Mouse (Mus musculus) G1E (cell line): ENCODE data around the gene Trim25. TPM values are rescaled to one million over a fixed set of nuclear protein-coding genes. Genes with fewer than 3 reads are reported as not detected.

Experiments
- ATAC-seq: 2 replicates; pipeline ENCODE4 v1.8.0; 2016; ENCODE audit warnings: mild to moderate bottlenecking; ENCODE audit not compliant: insufficient number of reproducible peaks, poor library complexity, low FRiP score, severe bottlenecking; ENCODE audit errors: extremely low read depth
- DNase-seq: peaks from one replicate; pipeline ENCODE4 v3.0.0; 2012; ENCODE audit warnings: low spot score
- H3K27me3 ChIP-seq: 2 replicates; pipeline ENCODE4 v1.6.1; 2012; ENCODE audit warnings: mild to moderate bottlenecking, low read length, inconsistent platforms; ENCODE audit not compliant: insufficient read depth
- H3K36me3 ChIP-seq: replicated peaks from 2 replicates; pipeline ENCODE3; 2012; ENCODE audit warnings: mild to moderate bottlenecking, inconsistent platforms
- H3K4me1 ChIP-seq: 2 replicates; pipeline ENCODE4 v1.6.1; 2012; ENCODE audit warnings: low read depth, low read length, inconsistent platforms, mixed read lengths; ENCODE audit not compliant: insufficient read depth
- H3K4me3 ChIP-seq: 2 replicates; pipeline ENCODE4 v1.5.1; 2012; ENCODE audit warnings: low read depth, mild to moderate bottlenecking, inconsistent platforms, low read length, moderate library complexity, mixed read lengths
- H3K9me3 ChIP-seq: replicated peaks from 2 replicates; pipeline ENCODE4 v1.6.1; 2012; ENCODE audit warnings: inconsistent platforms
- CTCF ChIP-seq: IDR thresholded peaks from 2 replicates; pipeline ENCODE4 v1.5.1; 2012; ENCODE audit warnings: low read depth, low read length, inconsistent platforms, mixed read lengths
- GATA1 ChIP-seq: IDR thresholded peaks from 2 replicates; pipeline ENCODE4 v1.6.1; 2012; ENCODE audit warnings: borderline replicate concordance, low read length, inconsistent platforms, mixed read lengths
- GATA2 ChIP-seq: IDR thresholded peaks from 2 replicates; pipeline ENCODE4 v1.6.1; 2012; ENCODE audit warnings: low read depth, low read length, inconsistent platforms, borderline replicate concordance
- POLR2AphosphoS5 ChIP-seq: IDR thresholded peaks from 2 replicates; pipeline ENCODE4 v1.6.1; 2012; ENCODE audit warnings: low read depth, low read length, inconsistent platforms; ENCODE audit not compliant: insufficient replicate concordance
- TAL1 ChIP-seq: conservative IDR thresholded peaks from 2 replicates; pipeline ENCODE4 v1.6.1; 2012; ENCODE audit warnings: low read depth, low read length, inconsistent platforms, mixed read lengths
- polyA plus RNA-seq: library from polyadenylated mRNA; stranded (reverse); fragments of >175 nt; gene quantifications from 2 replicates; pipeline ENCODE4 v1.2.3, GENCODE M21; 2012
- total RNA-seq, 2 experiments: library from RNA; stranded (forward) in 1 of 2; stranded (reverse) in 1 of 2; fragments of 200-1000 nt in 1 of 2; fragments of >200 nt in 1 of 2; fragmentation: Nextera tagmentation in 1 of 2; gene quantifications; 2 replicates each; pipeline ENCODE4 v1.2.3; 2014 to 2017

Gene Trim25
- total and polyA plus RNA-seq, 3 experiments, result 36.4 to 75.4 (median 69.6) TPM

- TF ChIP-seq GATA1 (no peak), TAL1 (no peak), CTCF (no peak), POLR2AphosphoS5 (no peak), GATA2 (no peak)
- H3K4me1 ChIP-seq, result peaks cover 83% of the 10 kb centered on the region
- H3K4me3 ChIP-seq, result no peak overlapping the region
- H3K9me3 ChIP-seq, result no peaks in the 10 kb centered on the region
- H3K36me3 ChIP-seq, result peaks cover 68% of the 10 kb centered on the region
- ATAC-seq (no peak), DNase-seq (no peak)
- no peaks in the 10 kb centered on the region for H3K27me3 ChIP-seq
Observed at GRCm38 (mm10) chr11:89020681-89021305, 21.6 kb downstream of the Trim25 start.

DNA sequence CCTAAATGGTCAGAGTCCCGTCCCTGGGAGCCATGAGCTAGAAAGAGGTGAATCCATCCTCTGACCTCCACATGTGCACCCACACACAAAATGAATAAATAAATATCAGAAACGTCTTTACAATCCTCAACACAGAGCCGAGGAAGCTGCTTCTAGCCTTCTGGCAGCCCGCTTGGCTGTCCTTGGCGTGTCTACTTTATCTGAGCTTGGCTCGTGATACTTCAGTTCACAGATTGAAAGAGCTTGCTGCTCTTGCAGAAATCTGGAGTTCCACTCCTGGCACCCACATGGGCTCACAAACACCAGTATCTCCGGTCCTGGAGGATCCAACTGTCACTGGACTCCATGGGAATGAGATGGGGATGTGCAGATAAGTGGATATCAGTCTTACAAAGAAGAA, 22.5 kb downstream of the Trim25 start:
- Histone ChIP-seq H3K4me1 (peaks cover 80% of the 10 kb centered on the region), H3K9me3 (no peaks in the 10 kb centered on the region), H3K27me3 (no peaks in the 10 kb centered on the region), H3K36me3 (peaks cover 59% of the 10 kb centered on the region), H3K4me3 (no peak overlapping the region)
- DNase-seq, result no peak
- TF ChIP-seq GATA1 (no peak), GATA2 (no peak), CTCF (no peak), TAL1 (no peak), POLR2AphosphoS5 (no peak)
- no peak for ATAC-seq

- no peak for TF ChIP-seq TAL1
- no peak for TF ChIP-seq CTCF
- no peak for TF ChIP-seq GATA2
- 0 out of 2 replicates have a peak, but pooled peaks have one; percentile 63 for TF ChIP-seq POLR2AphosphoS5
- no peak for TF ChIP-seq GATA1
- ATAC-seq (0 out of 2 replicates have a peak, but pooled peaks have one; percentile 2), DNase-seq (no peak)
- Histone ChIP-seq H3K4me3 (no peak overlapping the region; the same call in 1 of the 2 replicates), H3K9me3 (no peaks in the 10 kb centered on the region), H3K36me3 (peaks cover 53% of the 10 kb centered on the region), H3K27me3 (no peaks in the 10 kb centered on the region), H3K4me1 (peaks cover 77% of the 10 kb centered on the region)
Observed at GRCm38 (mm10) chr11:89022120-89022731, 23.1 kb downstream of the Trim25 start.

- TF ChIP-seq POLR2AphosphoS5, result no peak
- TF ChIP-seq CTCF, result no peak
- TF ChIP-seq GATA1, result no peak
- no peak for TF ChIP-seq TAL1
- TF ChIP-seq GATA2, result no peak
- Histone ChIP-seq H3K4me1 (peaks cover 74% of the 10 kb centered on the region), H3K36me3 (peaks cover 41% of the 10 kb centered on the region), H3K9me3 (no peaks in the 10 kb centered on the region), H3K4me3 (no peak overlapping the region), H3K27me3 (no peaks in the 10 kb centered on the region)
- ATAC-seq (no peak), DNase-seq (no peak)
Observed at GRCm38 (mm10) chr11:89023477-89023876, 24.3 kb downstream of the Trim25 start.

DNA sequence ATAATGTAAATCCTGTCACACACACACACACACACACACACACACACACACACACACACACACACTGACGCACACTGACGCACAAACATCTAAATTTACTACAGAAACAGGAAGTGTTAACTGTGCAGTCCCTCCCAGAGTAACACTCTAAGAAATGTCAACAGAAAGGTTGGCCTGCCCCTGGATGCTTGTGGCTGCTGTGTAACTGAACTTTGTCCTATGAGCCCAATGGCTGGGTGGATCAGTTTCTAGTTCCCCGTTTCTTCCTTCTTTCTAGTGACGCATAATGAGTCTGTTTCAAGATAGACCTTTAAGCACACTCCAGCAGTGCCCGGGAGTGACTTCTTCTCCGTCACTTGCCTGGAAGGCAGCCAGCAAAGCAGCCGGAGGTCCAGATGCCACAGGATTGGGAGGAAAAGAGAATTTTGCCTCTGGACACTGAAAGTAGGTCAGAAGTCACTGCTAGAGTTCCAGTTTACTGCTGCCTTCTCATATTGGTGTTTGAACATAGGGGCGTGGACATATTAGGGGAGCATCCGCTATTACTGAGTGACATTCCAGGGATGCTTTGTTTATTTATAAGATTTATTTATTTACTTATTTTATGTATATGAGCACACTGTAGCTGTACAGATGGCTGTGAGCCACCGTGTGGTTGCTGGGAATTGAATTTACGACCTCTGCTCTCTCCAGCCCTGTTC, 25.2 kb downstream of the Trim25 start:
- no peak for TF ChIP-seq CTCF
- TF ChIP-seq POLR2AphosphoS5, result no peak
- H3K4me3 ChIP-seq, result no peak overlapping the region
- no peaks in the 10 kb centered on the region for H3K9me3 ChIP-seq
- peaks cover 77% of the 10 kb centered on the region for H3K4me1 ChIP-seq
- no peak for ATAC-seq
- no peaks in the 10 kb centered on the region for H3K27me3 ChIP-seq
- no peak for DNase-seq
- H3K36me3 ChIP-seq, result peaks cover 33% of the 10 kb centered on the region

DNA sequence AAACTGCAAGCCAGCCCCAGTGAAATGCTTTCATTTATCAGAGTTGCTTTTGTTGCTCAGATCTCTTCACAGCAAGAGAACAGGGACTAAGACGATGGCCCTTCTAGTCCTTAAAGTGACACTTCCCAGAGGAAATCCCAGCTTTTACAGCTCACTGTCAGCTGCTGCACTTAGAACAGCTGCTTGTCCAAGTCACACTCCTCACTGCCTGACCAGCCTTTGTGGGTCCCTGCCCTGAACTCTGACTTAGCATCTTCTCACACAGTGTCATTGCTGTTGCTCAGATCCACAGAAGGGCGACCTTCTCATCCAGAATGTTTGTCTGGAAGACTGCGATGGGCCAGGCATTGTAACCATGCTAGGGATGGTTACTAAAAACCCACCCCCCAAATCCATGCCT, 26.4 kb downstream of the Trim25 start:
- DNase-seq (no peak), ATAC-seq (no peak)

More for the DNA sequence above, 26.4 kb downstream of the Trim25 start:
- no peak overlapping the region for H3K4me3 ChIP-seq
- peaks cover 21% of the 10 kb centered on the region for H3K36me3 ChIP-seq
- peaks cover 77% of the 10 kb centered on the region for H3K4me1 ChIP-seq
- H3K9me3 ChIP-seq, result no peaks in the 10 kb centered on the region
- H3K27me3 ChIP-seq, result no peaks in the 10 kb centered on the region
- TF ChIP-seq TAL1 (no peak), CTCF (no peak), GATA2 (no peak), POLR2AphosphoS5 (no peak), GATA1 (no peak)
